Mouse (Mus musculus) intestine, embryonic 14.5 days (tissue): ENCODE results near the gene Nkain4. TPM values are rescaled to one million over a fixed set of nuclear protein-coding genes. Genes with fewer than 3 reads are reported as not detected.

Experiments used
- ATAC-seq: fragments of 200-750 bp; cut with Nextera tagmentation; replicated peaks from 2 replicates; pipeline ENCODE4 v1.8.0; 2017; ENCODE audit warnings: low read depth, moderate number of reproducible peaks, moderate TSS enrichment, moderate library complexity; ENCODE audit not compliant: low FRiP score, low TSS enrichment
- DNase-seq: peaks from one replicate; pipeline ENCODE4 v3.0.0-alpha.2; 2018; ENCODE audit warnings: low spot score
- H3K27ac ChIP-seq: fragments of 300-500 bp; sonication (generic); 2 replicates; pipeline ENCODE4 v1.5.1; 2014; ENCODE audit warnings: low read depth, mild to moderate bottlenecking, control low read depth
- H3K27me3 ChIP-seq: fragments of 300-500 bp; sonication (generic); replicated peaks from 2 replicates; pipeline ENCODE4 v1.6.1; 2014; ENCODE audit warnings: low read length, control low read depth; ENCODE audit not compliant: control insufficient read depth, insufficient read depth
- H3K36me3 ChIP-seq: fragments of 300-500 bp; sonication (generic); 2 replicates; pipeline ENCODE4 v1.6.1; 2014; ENCODE audit warnings: low read length, control low read depth; ENCODE audit not compliant: control insufficient read depth, insufficient read depth
- H3K4me1 ChIP-seq: fragments of 300-500 bp; sonication (generic); replicated peaks from 2 replicates; pipeline ENCODE4 v1.6.1; 2014; ENCODE audit warnings: low read length, control low read depth, mixed read lengths; ENCODE audit not compliant: control insufficient read depth, insufficient read depth
- H3K4me2 ChIP-seq: fragments of 300-500 bp; sonication (generic); 2 replicates; pipeline ENCODE4 v1.6.1; 2014; ENCODE audit warnings: low read length
- H3K4me3 ChIP-seq: fragments of 300-500 bp; sonication (generic); 2 replicates; pipeline ENCODE4 v1.5.1; 2014; ENCODE audit warnings: low read depth, low read length, control low read depth, mixed read lengths
- H3K9ac ChIP-seq: fragments of 300-500 bp; sonication (generic); 2 replicates; pipeline ENCODE4 v1.6.1; 2014; ENCODE audit warnings: mild to moderate bottlenecking, low read length
- H3K9me3 ChIP-seq: fragments of 300-500 bp; sonication (generic); 2 replicates; pipeline ENCODE4 v1.6.1; 2016; ENCODE audit warnings: low read length, control low read depth; ENCODE audit not compliant: control insufficient read depth
- WGBS: fragments of 180-500 bp; shearing (Covaris S2); extraction: QIAGEN DNeasy Blood & Tissue Kit; methylation state at CpG from one replicate; pipeline ENCODE4 v1.1.7; 2014; 5-methylcytosine and 5-hydroxymethylcytosine counted together
- polyA plus RNA-seq: library from polyadenylated mRNA; unstranded; fragments of >200 nt; fragmentation: Nextera tagmentation; extraction: Ambion mirVana; gene quantifications from 2 replicates; pipeline ENCODE4 v1.2.1, GENCODE M21; 2014

The Nkain4 gene
- polyA plus RNA-seq, 1 experiment from 2014 or later, result 53.3 TPM

DNA sequence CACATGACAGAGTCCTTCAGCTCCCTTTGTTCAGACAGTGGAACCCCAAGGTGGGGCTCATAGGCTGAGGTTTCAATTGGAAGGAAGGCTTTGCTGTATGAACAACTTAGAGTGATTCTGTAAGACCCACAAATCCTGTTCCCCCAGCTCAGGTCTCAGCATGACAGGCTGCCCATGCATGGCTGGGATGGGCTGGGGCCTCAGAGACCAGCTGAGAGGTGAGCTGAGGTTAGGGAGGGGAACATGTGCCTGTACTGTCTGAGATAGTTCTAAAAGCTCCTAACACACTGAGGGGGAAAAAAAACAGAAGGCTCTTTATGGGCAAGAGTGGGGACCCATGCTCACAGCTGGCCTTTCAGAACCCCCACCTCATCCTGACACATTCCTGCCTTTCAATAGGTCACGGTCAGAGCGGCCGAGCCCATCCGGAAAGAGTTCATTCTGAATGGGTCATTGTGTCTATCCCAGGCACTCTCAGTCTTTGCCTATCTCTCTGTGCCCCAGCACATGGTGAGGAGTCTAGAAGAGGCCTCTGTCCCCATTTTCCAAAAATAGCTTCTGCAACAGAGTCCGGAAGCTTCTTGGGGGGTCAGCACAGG is 33.0 kb upstream of the Nkain4 start:
- Histone ChIP-seq H3K9ac (no peak overlapping the region), H3K4me1 (no peaks in the 10 kb centered on the region), H3K27me3 (no peaks in the 10 kb centered on the region), H3K4me2 (no peak overlapping the region), H3K27ac (no peak overlapping the region), H3K9me3 (no peaks in the 10 kb centered on the region), H3K36me3 (peaks cover 3% of the 10 kb centered on the region; the same call in 1 of the 2 replicates), H3K4me3 (no peak overlapping the region)
- 74% methylated on average over 5 of the region's 5 CpGs for WGBS
- ATAC-seq (peak; percentile 20; the same call in 1 of the 2 replicates), DNase-seq (no peak)

DNA sequence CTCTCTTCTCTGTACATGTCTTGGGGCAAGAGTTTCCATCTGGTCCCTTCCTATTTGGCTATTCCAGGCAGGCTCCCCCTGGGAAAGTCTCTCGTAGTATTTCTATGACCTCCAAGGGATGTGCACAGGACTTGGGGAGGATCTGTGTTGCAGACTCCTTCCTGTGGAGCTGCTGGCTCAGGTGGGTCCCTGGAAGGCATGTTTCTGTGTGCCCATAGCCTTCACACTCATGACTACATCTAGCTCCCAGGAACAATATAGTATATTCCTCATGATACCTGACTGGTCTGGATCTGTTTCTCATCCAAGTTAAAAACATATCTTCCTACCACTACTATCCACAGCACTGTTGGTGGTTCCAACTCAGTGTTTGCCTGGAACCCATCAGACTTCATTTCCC is 32.5 kb upstream of the Nkain4 start:
- no peaks in the 10 kb centered on the region for H3K4me1 ChIP-seq
- 71% methylated on average over 1 of the region's 1 CpGs for WGBS
- DNase-seq (no peak), ATAC-seq (no peak)
- H3K4me3 ChIP-seq, result no peak overlapping the region
- peaks cover 8% of the 10 kb centered on the region for H3K36me3 ChIP-seq
- H3K4me2 ChIP-seq, result no peak overlapping the region
- H3K27ac ChIP-seq, result no peak overlapping the region
- no peaks in the 10 kb centered on the region for H3K27me3 ChIP-seq
- no peaks in the 10 kb centered on the region for H3K9me3 ChIP-seq
- no peak overlapping the region for H3K9ac ChIP-seq

DNA sequence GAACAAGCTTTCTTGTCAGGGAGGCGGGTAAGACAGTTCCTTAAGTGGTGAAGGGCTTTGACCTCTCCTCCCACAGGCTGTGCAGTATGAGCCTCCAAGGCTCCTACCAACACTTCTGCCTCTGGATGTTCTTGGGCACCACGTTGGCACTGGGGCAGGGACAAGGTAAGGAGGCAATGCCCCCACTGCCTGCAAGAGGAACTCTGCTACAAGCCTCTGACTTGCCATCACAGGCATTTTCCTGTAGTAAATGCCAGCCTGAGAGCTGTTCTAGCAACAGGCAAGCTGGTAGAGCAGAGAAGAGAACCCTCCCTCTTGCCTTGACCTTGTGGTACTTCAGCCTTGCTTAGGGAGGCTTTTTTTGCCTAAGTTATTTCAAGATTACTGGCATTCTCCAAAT is 31.9 kb upstream of the Nkain4 start, which contains the start of gene Col20a1:
Gene Col20a1 (plus strand): TSS at position 87 of the 400 bp plus-strand sequence.
- ATAC-seq (no peak), DNase-seq (no peak)
- H3K4me1 ChIP-seq, result no peaks in the 10 kb centered on the region
- H3K4me3 ChIP-seq, result no peak within 1 kb of the TSS
- H3K4me2 ChIP-seq, result no peak within 1 kb of the TSS
- no peaks in the 10 kb centered on the region for H3K9me3 ChIP-seq
- no peak within 1 kb of the TSS for H3K9ac ChIP-seq
- H3K27me3 ChIP-seq, result no peaks in the 10 kb centered on the region
- WGBS, result 62% methylated on average over 2 of the region's 2 CpGs
- peaks cover 14% of the 10 kb centered on the region for H3K36me3 ChIP-seq
- no peak within 1 kb of the TSS for H3K27ac ChIP-seq

DNA sequence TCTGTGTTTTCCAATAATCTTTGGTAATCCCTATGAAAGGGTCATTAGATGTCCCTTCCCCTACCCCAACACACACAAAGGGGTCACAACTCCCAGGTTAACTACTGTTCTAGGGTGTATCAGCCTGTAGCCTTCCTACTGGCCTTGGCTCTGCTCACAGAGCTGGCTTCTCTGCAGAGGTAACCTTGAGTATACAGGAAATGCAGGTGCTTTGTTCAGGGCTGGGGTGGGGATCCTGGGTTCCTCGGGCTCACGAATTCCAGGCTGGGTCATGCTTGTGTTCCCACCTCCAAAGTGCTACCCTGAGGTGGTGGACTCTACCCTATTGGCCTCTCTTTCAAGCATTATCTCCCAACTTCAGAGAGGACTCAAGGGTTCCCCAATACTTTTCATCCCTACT is 31.1 kb upstream of the Nkain4 start:
- ATAC-seq (no peak), DNase-seq (no peak)
- Histone ChIP-seq H3K9ac (no peak overlapping the region), H3K9me3 (no peaks in the 10 kb centered on the region), H3K4me3 (no peak overlapping the region), H3K4me2 (no peak overlapping the region), H3K36me3 (peaks cover 22% of the 10 kb centered on the region), H3K27ac (no peak overlapping the region), H3K27me3 (no peaks in the 10 kb centered on the region), H3K4me1 (no peaks in the 10 kb centered on the region)
- WGBS, result 83% methylated on average over 2 of the region's 2 CpGs

DNA sequence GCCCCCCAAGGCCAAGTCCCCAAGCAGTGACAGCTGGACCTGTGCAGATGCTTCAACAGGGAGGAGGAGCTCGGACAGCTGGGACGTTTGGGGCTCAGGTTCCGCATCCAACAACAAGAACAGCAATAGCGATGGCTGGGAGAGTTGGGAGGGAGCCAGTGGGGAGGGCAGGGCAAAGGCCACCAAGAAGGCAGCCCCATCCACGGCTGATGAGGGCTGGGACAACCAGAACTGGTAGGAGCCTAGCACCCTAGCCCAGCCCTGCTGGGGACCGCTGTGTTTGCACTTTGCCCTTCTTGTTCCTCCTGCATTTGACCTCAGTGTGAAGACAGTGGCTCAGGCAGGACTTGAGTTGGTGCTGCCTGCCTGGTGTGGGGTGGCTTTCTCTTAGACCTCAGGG is 26.6 kb upstream of the Nkain4 start:
- no peak for ATAC-seq
- 76% methylated on average over 6 of the region's 6 CpGs for WGBS
- no peak for DNase-seq
- H3K36me3 ChIP-seq, result peaks cover 66% of the 10 kb centered on the region
- no peak overlapping the region for H3K27ac ChIP-seq
- H3K4me1 ChIP-seq, result no peaks in the 10 kb centered on the region
- no peak overlapping the region for H3K9ac ChIP-seq
- no peaks in the 10 kb centered on the region for H3K9me3 ChIP-seq
- no peak overlapping the region for H3K4me2 ChIP-seq
- no peaks in the 10 kb centered on the region for H3K27me3 ChIP-seq
- no peak overlapping the region for H3K4me3 ChIP-seq

DNA sequence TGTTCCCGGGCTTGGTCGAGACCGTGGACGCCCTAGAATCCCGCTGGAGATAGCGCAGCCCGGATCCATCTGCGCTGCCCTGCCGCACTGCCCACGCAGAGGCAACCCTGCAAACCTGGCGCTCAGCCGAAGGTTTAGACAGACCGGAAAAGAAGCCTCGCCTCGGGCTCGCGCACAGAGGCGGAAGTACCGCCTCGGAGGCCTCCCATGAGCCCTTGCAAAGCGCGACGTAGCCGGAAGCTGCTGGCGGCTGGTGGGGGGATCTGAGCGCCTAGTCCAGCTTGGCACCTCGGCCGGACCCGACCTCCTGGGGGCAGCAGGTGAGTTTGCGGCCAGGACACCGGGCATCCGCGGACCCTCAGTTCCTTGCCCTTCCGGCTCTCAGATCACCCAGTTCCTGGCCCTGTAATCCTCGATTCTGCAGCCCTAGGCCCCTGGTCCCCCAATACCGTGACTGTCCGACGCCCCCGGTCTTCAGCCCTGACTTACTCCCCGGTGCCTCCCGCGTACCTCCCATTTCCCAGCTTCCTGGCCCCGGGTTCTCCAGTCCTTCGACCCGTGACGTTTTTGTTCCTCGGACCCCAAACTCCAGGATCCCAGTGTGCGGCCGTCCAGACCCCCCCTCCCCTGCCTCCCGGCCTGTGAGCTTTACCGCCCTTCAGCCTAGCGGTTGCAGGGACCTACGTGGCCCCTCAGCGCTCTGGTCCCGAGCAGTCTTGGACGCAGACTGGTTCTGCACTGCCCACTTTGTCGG is 12.7 kb upstream of the Nkain4 start, which contains the start of gene Arfgap1:
Gene Arfgap1 (plus strand): TSS at position 216 of the 754 bp plus-strand sequence.
- Histone ChIP-seq H3K27me3 (no peaks in the 10 kb centered on the region), H3K36me3 (peaks cover 26% of the 10 kb centered on the region), H3K27ac (peak within 1 kb of the TSS; percentile 82), H3K9ac (peak within 1 kb of the TSS; percentile 90), H3K9me3 (no peaks in the 10 kb centered on the region), H3K4me3 (peak within 1 kb of the TSS; percentile 84), H3K4me2 (peak within 1 kb of the TSS; percentile 79), H3K4me1 (peaks cover 15% of the 10 kb centered on the region)
- DNase-seq (peak; percentile 91), ATAC-seq (peak; percentile 80)
- under 1% methylated on average over 57 of the region's 57 CpGs for WGBS

DNA sequence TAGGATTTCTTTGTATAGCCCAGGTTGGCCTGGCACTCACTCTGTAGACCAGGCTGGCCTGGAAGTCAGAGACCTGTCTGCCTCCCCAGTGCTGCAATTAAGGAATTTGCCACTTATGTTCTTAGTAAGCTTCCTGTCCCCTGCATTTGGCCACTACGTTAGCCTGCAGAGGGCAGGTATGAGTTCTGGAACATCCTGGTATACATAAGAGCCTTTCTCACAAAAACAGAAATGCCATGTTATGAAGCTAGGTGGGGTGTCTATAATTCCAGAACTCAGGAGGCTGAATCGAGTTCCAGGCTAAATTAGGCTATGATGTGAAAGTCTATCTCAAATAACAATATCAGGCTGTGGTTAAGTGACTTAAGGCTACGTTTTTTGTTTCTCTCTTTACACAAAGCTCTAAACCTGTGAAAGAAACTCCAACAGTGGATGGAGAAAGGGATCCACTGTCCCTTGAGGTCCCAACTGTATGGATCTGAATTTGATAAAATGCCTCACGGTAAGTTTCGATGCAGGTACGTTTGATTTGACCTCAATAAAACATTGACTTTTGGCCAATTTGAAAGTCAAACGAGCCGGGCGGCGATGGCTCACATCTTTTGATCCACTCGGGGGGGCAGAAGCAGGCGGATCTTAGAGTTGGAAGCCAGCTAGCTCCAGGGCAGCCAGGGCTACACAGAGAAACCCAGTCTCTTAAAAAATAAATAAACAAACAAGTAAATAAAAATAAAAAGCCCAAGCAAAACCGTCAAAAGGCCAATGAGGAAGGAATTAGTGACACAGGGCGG is 11.8 kb upstream of the Nkain4 start:
- DNase-seq (no peak), ATAC-seq (no peak)
- Histone ChIP-seq H3K4me2 (peak overlapping the region; percentile 79), H3K9ac (peak overlapping the region; percentile 90), H3K4me3 (peak overlapping the region; percentile 84), H3K36me3 (peaks cover 17% of the 10 kb centered on the region), H3K9me3 (no peaks in the 10 kb centered on the region), H3K27me3 (no peaks in the 10 kb centered on the region), H3K27ac (peak overlapping the region; percentile 82), H3K4me1 (peaks cover 15% of the 10 kb centered on the region)
- 11% methylated on average over 14 of the region's 14 CpGs for WGBS

DNA sequence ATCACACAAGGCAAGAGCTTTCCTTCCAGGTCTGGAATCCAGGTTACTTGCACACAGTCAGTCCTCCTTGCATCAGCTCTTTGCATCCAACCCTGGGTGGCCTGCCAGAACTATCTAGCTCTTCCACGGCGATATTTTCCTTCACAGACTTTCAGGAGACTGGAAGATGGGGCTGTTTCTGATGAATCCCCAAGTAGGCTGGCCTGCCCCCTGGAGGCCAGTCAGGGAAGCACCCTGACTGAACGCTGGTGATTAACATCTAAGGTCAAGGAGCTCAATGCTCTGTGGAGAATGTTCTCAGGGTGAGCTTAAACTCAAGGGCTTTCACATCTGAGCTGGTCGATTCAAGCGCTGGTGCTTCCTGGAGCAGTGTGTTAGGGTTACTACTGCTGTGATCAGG is 9.5 kb upstream of the Nkain4 start:
- Histone ChIP-seq H3K9me3 (no peaks in the 10 kb centered on the region), H3K36me3 (no peaks in the 10 kb centered on the region), H3K4me3 (no peak overlapping the region), H3K27ac (no peak overlapping the region), H3K4me2 (no peak overlapping the region), H3K27me3 (no peaks in the 10 kb centered on the region), H3K9ac (no peak overlapping the region), H3K4me1 (peaks cover 13% of the 10 kb centered on the region)
- 5% methylated on average over 5 of the region's 5 CpGs for WGBS
- ATAC-seq (no peak), DNase-seq (peak; percentile 86)
